Mouse (Mus musculus): ENCODE measurements around the gene Fbxl15. TPM values are rescaled to one million over a fixed set of nuclear protein-coding genes. Genes with fewer than 3 reads are reported as not detected.
A peak's percentile ranks its signal among the peaks of the same experiment; 100 is the strongest.

Fbxl15 gene
- polyA plus RNA-seq, 1 experiment from 2014 or later = 13.2 TPM

- WGBS = 44% methylated on average over 18 of the region's 18 CpGs
- Histone ChIP-seq H3K4me1 (replicated peaks; ENCODE audit: control insufficient read depth, insufficient read depth) (no peaks in the 10 kb centered on the region; the same call in 1 of the 2 replicates), H3K9ac (ENCODE audit: low read length) (peak overlapping the region; percentile 35; the same call in 1 of the 2 replicates), H3K36me3 (ENCODE audit: control insufficient read depth, insufficient read depth, low read length) (peaks cover 5% of the 10 kb centered on the region; the same call in 1 of the 2 replicates), H3K9me3 (ENCODE audit: control insufficient read depth, low read length) (no peaks in the 10 kb centered on the region), H3K27ac (replicated peaks) (peak overlapping the region; percentile 90), H3K27me3 (ENCODE audit: control insufficient read depth, insufficient read depth, low read length) (no peaks in the 10 kb centered on the region), H3K4me2 (replicated peaks; ENCODE audit: low read depth) (peak overlapping the region; percentile 97), H3K4me3 (ENCODE audit: low read depth, low read length) (peak overlapping the region; percentile 79)
- ATAC-seq (ENCODE audit: low FRiP score, low TSS enrichment) = no peak
- TF ChIP-seq EP300 (optimal IDR thresholded peaks at IDR 0.05) (no peak), CTCF (IDR thresholded peaks at IDR 0.05; ENCODE audit: low read depth) (no peak)
- DNase-seq (ENCODE audit: low spot score) = peak; percentile 70
These were observed 24.5 kb upstream of the Fbxl15 start for GRCm38 (mm10) chr19:46303251-46304215.

- peak; percentile 92 for TF ChIP-seq CTCF (IDR thresholded peaks at IDR 0.05; ENCODE audit: low read depth)
- TF ChIP-seq EP300 (optimal IDR thresholded peaks at IDR 0.05) = peak; percentile 80
- no peaks in the 10 kb centered on the region; the same call in 1 of the 2 replicates for H3K4me1 ChIP-seq (replicated peaks; ENCODE audit: control insufficient read depth, insufficient read depth)
- DNase-seq (ENCODE audit: low spot score) (peak; percentile 97), ATAC-seq (ENCODE audit: low FRiP score, low TSS enrichment) (peak; percentile 93)
- peak within 1 kb of the TSS; percentile 75 for H3K9ac ChIP-seq (ENCODE audit: low read length)
- peak within 1 kb of the TSS; percentile 97 for H3K4me2 ChIP-seq (replicated peaks; ENCODE audit: low read depth)
- peaks cover 5% of the 10 kb centered on the region; the same call in 1 of the 2 replicates for H3K36me3 ChIP-seq (ENCODE audit: control insufficient read depth, insufficient read depth, low read length)
- H3K9me3 ChIP-seq (ENCODE audit: control insufficient read depth, low read length) = no peaks in the 10 kb centered on the region
- under 1% methylated on average over 39 of the region's 39 CpGs for WGBS
- H3K4me3 ChIP-seq (ENCODE audit: low read depth, low read length) = peak within 1 kb of the TSS; percentile 79
- H3K27me3 ChIP-seq (ENCODE audit: control insufficient read depth, insufficient read depth, low read length) = no peaks in the 10 kb centered on the region
- H3K27ac ChIP-seq (replicated peaks) = peak within 1 kb of the TSS; percentile 90
These were observed 23.7 kb upstream of the Fbxl15 start, which contains the start of gene Nfkb2 for GRCm38 (mm10) chr19:46304216-46304841. TSS of gene Nfkb2 (plus strand) at chr19:46304320.

GRCm38 (mm10) chr19:46304908-46305333 is 23.1 kb upstream of the Fbxl15 start:
- H3K27me3 ChIP-seq (ENCODE audit: control insufficient read depth, insufficient read depth, low read length) = no peaks in the 10 kb centered on the region
- no peaks in the 10 kb centered on the region; the same call in 1 of the 2 replicates for H3K4me1 ChIP-seq (replicated peaks; ENCODE audit: control insufficient read depth, insufficient read depth)
- peaks cover 6% of the 10 kb centered on the region; the same call in 1 of the 2 replicates for H3K36me3 ChIP-seq (ENCODE audit: control insufficient read depth, insufficient read depth, low read length)
- peak overlapping the region; percentile 79 for H3K4me3 ChIP-seq (ENCODE audit: low read depth, low read length)
- DNase-seq (ENCODE audit: low spot score) (peak; percentile 63), ATAC-seq (ENCODE audit: low FRiP score, low TSS enrichment) (peak; percentile 39)
- WGBS = under 1% methylated on average over 34 of the region's 34 CpGs
- H3K9ac ChIP-seq (ENCODE audit: low read length) = peak overlapping the region; percentile 75
- peak overlapping the region; percentile 90 for H3K27ac ChIP-seq (replicated peaks)
- H3K4me2 ChIP-seq (replicated peaks; ENCODE audit: low read depth) = peak overlapping the region; percentile 97
- TF ChIP-seq EP300 (optimal IDR thresholded peaks at IDR 0.05) = no peak
- TF ChIP-seq CTCF (IDR thresholded peaks at IDR 0.05; ENCODE audit: low read depth) = no peak
- no peaks in the 10 kb centered on the region for H3K9me3 ChIP-seq (ENCODE audit: control insufficient read depth, low read length)

GRCm38 (mm10) chr19:46305432-46306267 is 22.3 kb upstream of the Fbxl15 start:
- under 1% methylated on average over 39 of the region's 43 CpGs for WGBS
- ATAC-seq (ENCODE audit: low FRiP score, low TSS enrichment) (peak; percentile 72), DNase-seq (ENCODE audit: low spot score) (peak; percentile 93)
- Histone ChIP-seq H3K27ac (replicated peaks) (peak overlapping the region; percentile 90), H3K36me3 (ENCODE audit: control insufficient read depth, insufficient read depth, low read length) (peaks cover 12% of the 10 kb centered on the region), H3K4me2 (replicated peaks; ENCODE audit: low read depth) (peak overlapping the region; percentile 97), H3K4me3 (ENCODE audit: low read depth, low read length) (peak overlapping the region; percentile 79), H3K27me3 (ENCODE audit: control insufficient read depth, insufficient read depth, low read length) (no peaks in the 10 kb centered on the region), H3K9me3 (ENCODE audit: control insufficient read depth, low read length) (no peaks in the 10 kb centered on the region), H3K9ac (ENCODE audit: low read length) (peak overlapping the region; percentile 75), H3K4me1 (replicated peaks; ENCODE audit: control insufficient read depth, insufficient read depth) (no peaks in the 10 kb centered on the region; the same call in 1 of the 2 replicates)
- TF ChIP-seq EP300 (optimal IDR thresholded peaks at IDR 0.05) (no peak), CTCF (IDR thresholded peaks at IDR 0.05; ENCODE audit: low read depth) (peak; percentile 5; the same call in 1 of the 2 replicates)

GRCm38 (mm10) chr19:46306268-46306610 is 21.7 kb upstream of the Fbxl15 start:
- Histone ChIP-seq H3K4me1 (replicated peaks; ENCODE audit: control insufficient read depth, insufficient read depth) (no peaks in the 10 kb centered on the region; the same call in 1 of the 2 replicates), H3K4me2 (replicated peaks; ENCODE audit: low read depth) (peak overlapping the region; percentile 97), H3K27me3 (ENCODE audit: control insufficient read depth, insufficient read depth, low read length) (no peaks in the 10 kb centered on the region), H3K9ac (ENCODE audit: low read length) (peak overlapping the region; percentile 75), H3K4me3 (ENCODE audit: low read depth, low read length) (peak overlapping the region; percentile 79), H3K36me3 (ENCODE audit: control insufficient read depth, insufficient read depth, low read length) (peaks cover 18% of the 10 kb centered on the region), H3K27ac (replicated peaks) (peak overlapping the region; percentile 90; the same call in 1 of the 2 replicates), H3K9me3 (ENCODE audit: control insufficient read depth, low read length) (no peaks in the 10 kb centered on the region)
- TF ChIP-seq EP300 (optimal IDR thresholded peaks at IDR 0.05) (no peak), CTCF (IDR thresholded peaks at IDR 0.05; ENCODE audit: low read depth) (no peak)
- DNase-seq (ENCODE audit: low spot score) (no peak), ATAC-seq (ENCODE audit: low FRiP score, low TSS enrichment) (no peak)
- 53% methylated on average over 5 of the region's 5 CpGs for WGBS

All from stomach, postnatal 0 days (tissue).